Mouse (Mus musculus) limb, embryonic 14.5 days (tissue): ENCODE data around the gene Pgm5. TPM values are rescaled to one million over a fixed set of nuclear protein-coding genes. Genes with fewer than 3 reads are reported as not detected.
A peak's percentile ranks its signal among the peaks of the same experiment; 100 is the strongest.

ENCODE experiments used
- ATAC-seq: fragments of 200-750 bp; cut with Nextera tagmentation; 2 replicates; pipeline ENCODE4 v1.8.0; 2017; ENCODE audit warnings: low read depth, moderate number of reproducible peaks, moderate TSS enrichment; ENCODE audit not compliant: low FRiP score
- DNase-seq: peaks from one replicate; pipeline ENCODE4 v3.0.0-alpha.2; 2015; ENCODE audit warnings: low spot score
- H3K27ac ChIP-seq: fragments of 300-500 bp; sonication (generic); replicated peaks from 2 replicates; pipeline ENCODE4 v1.5.1; 2014; ENCODE audit warnings: low read depth, mild to moderate bottlenecking, low read length, moderate library complexity, mixed read lengths
- H3K27me3 ChIP-seq: fragments of 300-500 bp; sonication (generic); 2 replicates; pipeline ENCODE4 v1.6.1; 2014; ENCODE audit warnings: low read length, mixed read lengths; ENCODE audit not compliant: control insufficient read depth, insufficient read depth
- H3K36me3 ChIP-seq: fragments of 300-500 bp; sonication (generic); 2 replicates; pipeline ENCODE4 v1.6.1; 2014; ENCODE audit warnings: mild to moderate bottlenecking, low read length, moderate library complexity, mixed read lengths; ENCODE audit not compliant: control insufficient read depth, insufficient read depth
- H3K4me1 ChIP-seq: fragments of 300-500 bp; sonication (generic); 2 replicates; pipeline ENCODE4 v1.6.1; 2014; ENCODE audit warnings: antibody characterized with exemption, low read length, mixed read lengths; ENCODE audit not compliant: control insufficient read depth, insufficient read depth
- H3K4me2 ChIP-seq: fragments of 300-500 bp; sonication (generic); replicated peaks from 2 replicates; pipeline ENCODE4 v1.6.1; 2014; ENCODE audit warnings: low read depth, mild to moderate bottlenecking, low read length, moderate library complexity; ENCODE audit not compliant: severe bottlenecking
- H3K4me3 ChIP-seq: fragments of 300-500 bp; sonication (generic); replicated peaks from 2 replicates; pipeline ENCODE4 v1.5.1; 2014; ENCODE audit warnings: low read length
- H3K9ac ChIP-seq: fragments of 300-500 bp; sonication (generic); 2 replicates; pipeline ENCODE4 v1.6.1; 2014; ENCODE audit warnings: mild to moderate bottlenecking, low read depth, low read length, moderate library complexity; ENCODE audit not compliant: severe bottlenecking
- H3K9me3 ChIP-seq: fragments of 300-500 bp; sonication (generic); 2 replicates; pipeline ENCODE4 v1.6.1; 2016; ENCODE audit warnings: low read length; ENCODE audit not compliant: control insufficient read depth
- POLR2A ChIP-seq: fragments of 200-500 bp; IDR thresholded peaks from 2 replicates; pipeline ENCODE4 v1.8.0; 2012; ENCODE audit warnings: inconsistent platforms, mild to moderate bottlenecking, moderate library complexity, borderline replicate concordance; ENCODE audit not compliant: insufficient read depth, insufficient read length; ENCODE audit errors: extremely low read depth
- WGBS: fragments of 180-500 bp; shearing (Covaris S2); extraction: QIAGEN DNeasy Blood & Tissue Kit; methylation state at CpG from one replicate; pipeline ENCODE4 v1.1.7; 2014; 5-methylcytosine and 5-hydroxymethylcytosine counted together
- polyA plus RNA-seq, 2 experiments: library from polyadenylated mRNA; depleted of rRNA in 1 of 2; stranded (reverse) in 1 of 2; unstranded in 1 of 2; fragments of >200 nt; fragmentation: Nextera tagmentation in 1 of 2; extraction: Ambion mirVana in 1 of 2; gene quantifications; 2 replicates each; pipeline versions ENCODE4 v1.2.1 to v1.2.3; 2012 to 2014

The Pgm5 gene
- polyA plus RNA-seq, 2 experiments = 2.6 to 18.2 TPM

DNA sequence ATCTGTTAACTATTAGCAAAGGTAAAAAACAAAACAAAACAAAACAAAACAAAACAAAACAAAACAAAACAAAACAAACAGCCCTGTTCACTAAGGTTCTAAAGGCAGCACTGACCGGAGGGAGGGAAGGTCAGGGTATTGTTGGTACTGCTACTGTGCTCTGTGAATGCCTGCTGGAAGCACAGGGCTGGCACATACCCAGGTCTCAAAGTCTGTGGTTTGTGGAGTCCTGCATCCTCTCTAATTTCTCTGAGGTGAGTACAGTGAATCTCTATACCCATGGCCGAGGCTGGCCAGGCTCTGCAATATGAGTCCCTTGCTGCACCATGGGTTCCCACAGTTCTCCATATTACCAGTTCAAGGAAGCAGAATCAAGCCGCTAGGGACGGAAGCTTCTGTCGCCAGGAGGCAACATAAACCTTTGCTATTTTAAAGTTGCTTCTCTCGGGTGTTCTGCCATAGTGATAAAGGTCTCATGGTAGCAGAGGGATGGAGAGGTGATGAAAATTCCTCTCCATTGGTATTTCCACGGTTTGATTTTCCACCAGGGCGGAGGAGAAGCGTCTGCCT is 208.3 kb downstream of the Pgm5 start:
- H3K27ac ChIP-seq = no peak overlapping the region
- TF ChIP-seq POLR2A = no peak
- H3K27me3 ChIP-seq = no peaks in the 10 kb centered on the region
- no peak overlapping the region for H3K9ac ChIP-seq
- no peaks in the 10 kb centered on the region for H3K9me3 ChIP-seq
- H3K4me1 ChIP-seq = no peaks in the 10 kb centered on the region
- H3K4me2 ChIP-seq = no peak overlapping the region
- WGBS = 71% methylated on average over 9 of the region's 9 CpGs
- DNase-seq (no peak), ATAC-seq (no peak)
- H3K4me3 ChIP-seq = no peak overlapping the region
- H3K36me3 ChIP-seq = no peaks in the 10 kb centered on the region

DNA sequence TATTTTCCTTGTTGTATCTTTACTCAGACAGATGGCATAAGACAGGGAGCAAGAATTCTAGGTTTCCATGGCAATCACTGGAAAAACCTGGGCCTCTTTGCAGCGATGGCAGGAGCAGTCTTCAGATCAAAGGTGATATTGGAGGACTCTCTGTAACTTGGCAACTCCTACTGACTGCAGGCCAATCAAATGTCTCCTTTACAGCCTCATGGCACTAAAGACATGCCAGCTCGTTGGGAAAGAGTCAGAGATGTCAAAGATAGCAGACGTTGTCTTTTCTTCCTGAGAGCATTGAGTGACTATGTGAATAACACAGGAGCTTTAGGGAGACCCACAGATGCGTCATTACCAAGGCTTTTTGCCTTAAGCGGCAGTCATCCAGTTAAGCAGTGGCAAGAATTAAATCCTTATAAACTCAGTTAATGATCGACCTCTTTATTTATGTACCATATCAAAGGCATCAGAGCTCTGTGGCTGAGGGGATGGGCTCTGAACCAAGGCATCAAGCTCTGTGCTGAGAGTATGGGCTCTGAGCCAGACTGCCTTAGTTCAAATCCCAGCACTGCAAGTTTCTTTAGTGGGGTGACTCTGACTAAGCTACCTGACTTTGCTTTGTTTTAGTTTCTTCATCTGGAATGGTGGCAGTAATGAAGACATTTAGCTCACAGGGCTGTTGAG is 209.2 kb downstream of the Pgm5 start:
- Histone ChIP-seq H3K4me3 (no peak overlapping the region), H3K36me3 (no peaks in the 10 kb centered on the region), H3K27ac (no peak overlapping the region), H3K9ac (no peak overlapping the region), H3K27me3 (no peaks in the 10 kb centered on the region), H3K4me1 (no peaks in the 10 kb centered on the region), H3K9me3 (no peaks in the 10 kb centered on the region), H3K4me2 (no peak overlapping the region)
- ATAC-seq (no peak), DNase-seq (no peak)
- TF ChIP-seq POLR2A = no peak
- 30% methylated on average over 6 of the region's 6 CpGs for WGBS

- Histone ChIP-seq H3K9me3 (no peaks in the 10 kb centered on the region), H3K4me1 (0 out of 2 replicates have a peak, but pooled peaks cover 5% of the 10 kb centered on the region), H3K9ac (no peak overlapping the region), H3K27ac (no peak overlapping the region), H3K4me2 (no peak overlapping the region), H3K4me3 (no peak overlapping the region), H3K36me3 (no peaks in the 10 kb centered on the region), H3K27me3 (no peaks in the 10 kb centered on the region)
- ATAC-seq = no peak
- no peak for DNase-seq
- 33% methylated on average over 2 of the region's 2 CpGs for whole genome bisulfite sequencing
- no peak for TF ChIP-seq POLR2A
Measured at GRCm38 (mm10) chr19:24651595-24651994, 210.1 kb downstream of the Pgm5 start.

DNA sequence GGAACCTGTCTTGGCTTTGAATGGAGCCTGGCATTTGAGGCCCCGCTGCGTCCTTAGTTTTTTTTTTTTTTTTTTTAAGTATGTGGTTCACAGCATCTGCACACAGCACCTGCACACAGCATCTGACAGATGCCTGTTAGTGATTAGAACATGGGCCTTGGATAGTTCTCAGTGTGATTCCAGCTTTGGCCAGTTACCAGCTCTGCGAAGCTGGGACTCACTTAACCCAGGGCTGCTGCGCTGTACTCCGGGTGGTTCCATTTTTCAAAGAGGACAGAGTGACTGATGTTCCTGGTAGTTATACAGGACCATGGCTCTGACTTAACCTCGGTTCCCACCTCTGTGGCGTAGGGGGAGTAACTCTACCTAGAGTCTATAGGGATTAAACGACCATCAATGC is 211.2 kb downstream of the Pgm5 start:
- 46% methylated on average over 8 of the region's 8 CpGs for WGBS
- Histone ChIP-seq H3K4me2 (no peak overlapping the region), H3K36me3 (no peaks in the 10 kb centered on the region), H3K9me3 (no peaks in the 10 kb centered on the region), H3K27me3 (no peaks in the 10 kb centered on the region), H3K27ac (no peak overlapping the region), H3K4me3 (no peak overlapping the region), H3K9ac (no peak overlapping the region), H3K4me1 (0 out of 2 replicates have a peak, but pooled peaks cover 9% of the 10 kb centered on the region)
- DNase-seq (no peak), ATAC-seq (0 out of 2 replicates have a peak, but pooled peaks have one; percentile 38)
- TF ChIP-seq POLR2A = no peak

DNA sequence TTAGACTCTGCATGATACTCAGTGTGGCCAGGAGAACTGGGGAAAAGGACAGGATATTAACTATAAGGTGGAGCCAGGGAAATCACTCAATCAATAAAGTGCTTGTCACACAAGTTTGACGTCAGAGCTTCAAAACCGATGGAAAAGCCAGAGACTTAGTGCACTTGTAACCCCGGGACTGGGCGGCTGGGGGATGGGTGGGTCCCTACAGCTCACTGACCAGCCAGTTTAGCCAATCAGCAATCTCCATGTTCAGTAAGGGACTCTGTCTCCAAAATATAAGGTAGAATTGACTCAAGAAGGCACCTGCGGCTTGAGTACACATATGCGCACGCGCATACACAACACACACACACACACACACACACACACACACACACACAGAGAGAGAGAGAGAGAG is 213.6 kb downstream of the Pgm5 start:
- Histone ChIP-seq H3K4me2 (no peak overlapping the region), H3K9me3 (no peaks in the 10 kb centered on the region), H3K9ac (no peak overlapping the region), H3K27me3 (no peaks in the 10 kb centered on the region), H3K36me3 (no peaks in the 10 kb centered on the region), H3K27ac (no peak overlapping the region), H3K4me3 (no peak overlapping the region), H3K4me1 (0 out of 2 replicates have a peak, but pooled peaks cover 9% of the 10 kb centered on the region)
- ATAC-seq (no peak), DNase-seq (no peak)
- TF ChIP-seq POLR2A = no peak
- WGBS = 76% methylated on average over 8 of the region's 8 CpGs
